Mouse (Mus musculus): ENCODE data around the gene Frrs1.

DNA sequence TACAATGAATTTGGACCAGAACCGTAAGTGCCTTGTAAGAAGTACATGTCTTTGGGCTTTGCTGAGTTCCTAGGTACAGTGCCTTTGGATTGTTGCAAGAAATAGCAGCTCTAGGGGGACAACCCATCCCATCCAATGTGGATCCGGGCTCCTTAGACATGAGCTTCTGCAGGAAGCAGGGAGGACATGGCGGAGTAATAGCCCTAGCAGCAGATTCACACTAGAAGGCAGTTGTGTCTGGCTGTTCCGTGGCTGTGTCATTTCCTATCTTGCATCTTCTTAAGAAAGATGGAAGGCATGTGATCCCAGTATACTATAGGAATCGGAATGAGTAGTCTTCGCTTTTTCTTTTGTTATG lies 32.9 kb downstream of the Frrs1 start:
- TF ChIP-seq TAL1 (IDR thresholded peaks at IDR 0.05; ENCODE audit: low read length), result no peak
- no peak for TF ChIP-seq GATA1 (IDR thresholded peaks at IDR 0.05; ENCODE audit: low read length)

All from erythroblast, embryonic 14.5 days (primary cell).